Mouse (Mus musculus): ENCODE results near the gene Gdf10. TPM values are rescaled to one million over a fixed set of nuclear protein-coding genes. Genes with fewer than 3 reads are reported as not detected.
A peak's percentile ranks its signal among the peaks of the same experiment; 100 is the strongest.

Gdf10 gene
- polyA plus RNA-seq, 1 experiment, result 8.9 TPM

DNA sequence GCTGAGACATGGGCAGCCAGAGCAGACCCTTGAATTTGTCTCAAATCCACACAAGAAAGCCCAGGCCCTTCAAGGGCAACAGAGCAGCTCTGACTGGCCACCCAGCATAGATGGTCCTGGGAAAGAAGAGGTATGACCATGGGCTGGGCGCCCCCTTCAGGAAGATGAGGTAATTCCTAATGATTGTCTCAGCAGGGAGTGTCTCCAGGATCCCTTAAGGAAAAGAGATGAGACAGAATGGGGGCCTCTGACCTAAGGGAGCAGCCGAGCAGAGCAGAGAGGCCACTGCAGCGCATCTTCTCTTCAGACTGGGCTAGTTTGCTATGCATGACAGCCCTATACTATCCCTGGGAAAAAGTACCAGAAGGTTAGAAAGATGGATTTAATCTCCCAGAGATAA, 9.7 kb upstream of the Gdf10 start:
- Histone ChIP-seq H3K36me3 (ENCODE audit: control insufficient read depth, insufficient read depth, low read length) (no peaks in the 10 kb centered on the region), H3K27ac (ENCODE audit: insufficient read depth, low read depth, low read length) (no peak overlapping the region), H3K4me3 (ENCODE audit: insufficient read depth, low read depth, low read length) (no peak overlapping the region), H3K4me1 (ENCODE audit: control insufficient read depth, insufficient read depth, low read length) (no peaks in the 10 kb centered on the region), H3K27me3 (replicated peaks; ENCODE audit: control insufficient read depth, insufficient read depth, low read length) (no peaks in the 10 kb centered on the region)
- 20% methylated on average over 3 of the region's 3 CpGs for WGBS
- DNase-seq, result peak; percentile 77
- TF ChIP-seq CTCF (conservative IDR thresholded peaks at IDR 0.05; ENCODE audit: insufficient read depth, insufficient read length, low read depth, low read length), result peak; percentile 70
- no peak for TF ChIP-seq POLR2A (IDR thresholded peaks at IDR 0.05; ENCODE audit: low read depth, low read length)

GRCm38 (mm10) chr14:33914206-33914605, 9.2 kb upstream of the Gdf10 start:
- TF ChIP-seq CTCF (conservative IDR thresholded peaks at IDR 0.05; ENCODE audit: insufficient read depth, insufficient read length, low read depth, low read length), result no peak
- TF ChIP-seq POLR2A (IDR thresholded peaks at IDR 0.05; ENCODE audit: low read depth, low read length), result no peak
- H3K27ac ChIP-seq (ENCODE audit: insufficient read depth, low read depth, low read length), result no peak overlapping the region
- H3K4me3 ChIP-seq (ENCODE audit: insufficient read depth, low read depth, low read length), result no peak overlapping the region
- no peaks in the 10 kb centered on the region for H3K27me3 ChIP-seq (replicated peaks; ENCODE audit: control insufficient read depth, insufficient read depth, low read length)
- H3K36me3 ChIP-seq (ENCODE audit: control insufficient read depth, insufficient read depth, low read length), result no peaks in the 10 kb centered on the region
- no peaks in the 10 kb centered on the region for H3K4me1 ChIP-seq (ENCODE audit: control insufficient read depth, insufficient read depth, low read length)
- 91% methylated on average over 9 of the region's 9 CpGs for WGBS
- DNase-seq, result no peak

DNA sequence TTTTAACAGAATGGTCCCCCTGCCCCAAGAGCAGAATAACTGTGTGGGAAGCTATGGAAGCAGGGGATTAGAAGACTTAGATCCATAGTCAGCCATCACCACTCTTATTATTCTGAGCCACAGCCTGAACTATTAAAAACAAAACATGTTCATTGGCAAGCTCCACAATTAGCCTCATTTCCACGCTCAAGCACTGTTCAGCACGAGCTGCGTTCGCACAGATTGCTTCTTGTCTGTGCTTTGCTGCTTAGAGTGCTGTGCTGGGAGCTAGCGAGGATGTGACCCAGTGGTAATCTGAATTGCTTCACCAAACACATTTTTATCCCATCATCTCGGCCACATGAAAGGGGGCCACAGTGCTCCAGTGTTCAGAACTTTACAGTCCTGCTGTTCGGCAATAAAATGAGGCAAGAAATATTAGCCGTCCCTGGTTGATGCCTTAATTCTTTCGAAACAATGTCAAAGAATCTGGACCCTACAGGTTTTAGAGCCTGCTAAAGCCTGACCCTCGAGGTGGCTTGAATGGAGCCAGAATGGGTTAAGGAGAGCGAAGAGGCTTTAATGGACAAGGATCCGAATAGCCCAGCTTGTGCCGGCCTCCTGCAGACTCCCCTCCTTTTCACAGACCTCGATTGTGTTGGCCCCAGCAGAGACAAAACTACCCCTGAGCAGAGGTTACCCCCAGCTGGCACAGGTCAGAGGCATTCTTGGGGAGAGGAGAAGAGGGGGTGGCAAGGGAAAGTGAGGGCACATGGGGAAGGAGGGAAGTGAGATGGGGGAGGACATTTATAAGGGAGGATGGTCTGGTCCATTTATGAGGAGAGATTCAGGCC, 2.4 kb upstream of the Gdf10 start:
- 56% methylated on average over 14 of the region's 14 CpGs for WGBS
- no peak overlapping the region for H3K4me3 ChIP-seq (ENCODE audit: insufficient read depth, low read depth, low read length)
- no peaks in the 10 kb centered on the region for H3K27me3 ChIP-seq (replicated peaks; ENCODE audit: control insufficient read depth, insufficient read depth, low read length)

DNA sequence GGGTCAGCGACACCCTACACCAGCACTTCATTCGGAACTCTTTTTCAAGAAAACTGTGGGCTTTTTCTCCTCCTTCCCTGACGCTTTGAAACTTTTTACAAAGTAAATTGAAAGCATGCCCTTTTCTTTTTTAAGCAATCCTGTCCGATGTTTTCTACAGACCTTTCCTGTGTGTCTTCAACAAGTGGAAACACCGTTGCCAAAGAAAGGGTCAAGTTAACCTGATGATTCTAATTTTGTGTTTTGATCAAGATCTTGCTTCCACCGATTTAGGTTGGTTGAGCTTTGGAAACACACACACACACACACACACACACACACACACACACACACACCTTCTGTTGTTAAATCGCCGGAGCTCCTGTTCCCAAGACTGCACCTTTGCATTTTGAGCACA, 618 bp upstream of the Gdf10 start:
- no peak overlapping the region for H3K27ac ChIP-seq (ENCODE audit: insufficient read depth, low read depth, low read length)
- 20% methylated on average over 8 of the region's 8 CpGs for WGBS
- H3K27me3 ChIP-seq (replicated peaks; ENCODE audit: control insufficient read depth, insufficient read depth, low read length), result no peaks in the 10 kb centered on the region
- no peak for TF ChIP-seq CTCF (conservative IDR thresholded peaks at IDR 0.05; ENCODE audit: insufficient read depth, insufficient read length, low read depth, low read length)
- no peak for TF ChIP-seq POLR2A (IDR thresholded peaks at IDR 0.05; ENCODE audit: low read depth, low read length)
- no peaks in the 10 kb centered on the region for H3K4me1 ChIP-seq (ENCODE audit: control insufficient read depth, insufficient read depth, low read length)
- DNase-seq, result no peak
- no peaks in the 10 kb centered on the region for H3K36me3 ChIP-seq (ENCODE audit: control insufficient read depth, insufficient read depth, low read length)
- H3K4me3 ChIP-seq (ENCODE audit: insufficient read depth, low read depth, low read length), result 0 out of 2 replicates have a peak overlapping the region, but pooled peaks have one; percentile 59

More for the DNA sequence above, 2.4 kb upstream of the Gdf10 start:
- TF ChIP-seq POLR2A (IDR thresholded peaks at IDR 0.05; ENCODE audit: low read depth, low read length), result no peak
- no peak for TF ChIP-seq CTCF (conservative IDR thresholded peaks at IDR 0.05; ENCODE audit: insufficient read depth, insufficient read length, low read depth, low read length)
- no peaks in the 10 kb centered on the region for H3K36me3 ChIP-seq (ENCODE audit: control insufficient read depth, insufficient read depth, low read length)
- H3K4me1 ChIP-seq (ENCODE audit: control insufficient read depth, insufficient read depth, low read length), result no peaks in the 10 kb centered on the region
- DNase-seq, result no peak
- H3K27ac ChIP-seq (ENCODE audit: insufficient read depth, low read depth, low read length), result no peak overlapping the region

GRCm38 (mm10) chr14:33931853-33932252, 8.5 kb downstream of the Gdf10 start:
- Histone ChIP-seq H3K36me3 (ENCODE audit: control insufficient read depth, insufficient read depth, low read length) (no peaks in the 10 kb centered on the region), H3K4me1 (ENCODE audit: control insufficient read depth, insufficient read depth, low read length) (no peaks in the 10 kb centered on the region), H3K4me3 (ENCODE audit: insufficient read depth, low read depth, low read length) (no peak overlapping the region), H3K27ac (ENCODE audit: insufficient read depth, low read depth, low read length) (no peak overlapping the region), H3K27me3 (replicated peaks; ENCODE audit: control insufficient read depth, insufficient read depth, low read length) (no peaks in the 10 kb centered on the region)
- 54% methylated on average over 17 of the region's 17 CpGs for WGBS
- no peak for DNase-seq
- TF ChIP-seq CTCF (conservative IDR thresholded peaks at IDR 0.05; ENCODE audit: insufficient read depth, insufficient read length, low read depth, low read length) (no peak), POLR2A (IDR thresholded peaks at IDR 0.05; ENCODE audit: low read depth, low read length) (no peak)

DNA sequence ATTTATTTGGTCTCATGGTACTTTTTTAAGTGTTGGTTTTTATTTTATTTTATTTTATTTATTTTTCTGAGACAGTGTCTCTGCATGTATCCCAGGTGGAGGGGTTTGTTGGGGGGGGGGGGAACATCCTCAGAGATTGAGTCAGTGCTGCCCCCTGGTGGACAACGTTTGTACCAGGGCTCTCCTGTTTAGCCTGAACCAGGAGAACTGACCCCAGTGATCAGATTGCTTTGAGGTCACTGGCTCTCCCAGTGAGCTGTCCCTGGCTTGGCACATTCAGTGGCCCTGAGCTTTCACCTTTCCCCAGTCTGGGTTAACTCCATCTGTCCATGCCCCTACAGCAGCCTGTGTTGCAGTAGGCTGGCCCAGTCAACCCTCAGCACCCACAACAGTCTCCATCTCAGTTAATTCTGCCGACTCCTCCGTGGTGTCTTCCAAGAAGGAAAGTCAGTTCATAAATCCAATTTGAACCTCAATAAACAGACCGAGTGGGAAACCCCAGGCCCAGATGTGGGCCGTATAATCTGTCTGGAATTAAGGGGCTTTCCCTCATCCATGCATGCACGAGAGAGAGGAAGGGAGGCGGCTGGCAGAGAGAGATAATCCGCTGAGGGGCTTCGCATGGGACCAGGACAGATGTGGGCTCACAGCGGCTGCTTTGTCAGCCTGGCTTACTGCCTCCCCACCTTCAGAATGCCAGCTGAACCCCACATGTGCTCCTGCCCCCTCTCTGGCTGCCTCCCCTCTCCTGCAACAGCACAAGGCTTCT, 9.7 kb downstream of the Gdf10 start:
- DNase-seq, result peak; percentile 69
- Histone ChIP-seq H3K36me3 (ENCODE audit: control insufficient read depth, insufficient read depth, low read length) (no peaks in the 10 kb centered on the region), H3K27me3 (replicated peaks; ENCODE audit: control insufficient read depth, insufficient read depth, low read length) (no peaks in the 10 kb centered on the region), H3K27ac (ENCODE audit: insufficient read depth, low read depth, low read length) (no peak overlapping the region), H3K4me1 (ENCODE audit: control insufficient read depth, insufficient read depth, low read length) (no peaks in the 10 kb centered on the region), H3K4me3 (ENCODE audit: insufficient read depth, low read depth, low read length) (no peak overlapping the region)
- peak; percentile 50 for TF ChIP-seq CTCF (conservative IDR thresholded peaks at IDR 0.05; ENCODE audit: insufficient read depth, insufficient read length, low read depth, low read length)
- TF ChIP-seq POLR2A (IDR thresholded peaks at IDR 0.05; ENCODE audit: low read depth, low read length), result no peak
- 54% methylated on average over 10 of the region's 10 CpGs for WGBS

DNA sequence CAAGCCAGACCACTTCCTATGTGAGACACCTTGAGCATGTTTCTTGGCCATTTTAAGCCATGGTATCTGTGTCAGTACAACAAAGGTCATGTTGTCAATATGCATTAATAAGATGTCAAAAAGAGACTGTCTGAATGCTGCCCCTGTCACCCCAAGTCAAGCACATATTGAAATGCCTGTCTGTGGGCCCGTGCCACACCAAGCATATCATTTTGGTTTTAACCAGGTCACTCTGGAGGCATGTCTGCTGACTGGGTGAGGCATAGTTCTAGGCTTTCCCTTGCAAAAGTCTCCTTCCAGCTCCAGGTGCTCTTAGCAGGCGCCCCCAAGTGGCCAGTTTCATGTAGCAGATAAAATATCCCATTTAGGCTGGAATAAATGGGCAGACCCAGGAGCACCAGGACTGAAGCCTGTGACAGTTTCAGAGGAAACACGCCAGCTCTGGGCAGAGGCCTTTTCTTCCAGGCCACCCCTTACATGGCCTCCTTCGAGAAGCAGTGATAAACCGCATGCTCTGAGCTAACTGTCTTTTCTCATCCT, 10.5 kb downstream of the Gdf10 start:
- peak; percentile 61 for DNase-seq
- TF ChIP-seq CTCF (conservative IDR thresholded peaks at IDR 0.05; ENCODE audit: insufficient read depth, insufficient read length, low read depth, low read length) (peak; percentile 48), POLR2A (IDR thresholded peaks at IDR 0.05; ENCODE audit: low read depth, low read length) (no peak)
- WGBS, result 45% methylated on average over 5 of the region's 5 CpGs
- no peaks in the 10 kb centered on the region for H3K36me3 ChIP-seq (ENCODE audit: control insufficient read depth, insufficient read depth, low read length)
- H3K27ac ChIP-seq (ENCODE audit: insufficient read depth, low read depth, low read length), result no peak overlapping the region
- no peaks in the 10 kb centered on the region for H3K4me1 ChIP-seq (ENCODE audit: control insufficient read depth, insufficient read depth, low read length)
- no peaks in the 10 kb centered on the region for H3K27me3 ChIP-seq (replicated peaks; ENCODE audit: control insufficient read depth, insufficient read depth, low read length)
- H3K4me3 ChIP-seq (ENCODE audit: insufficient read depth, low read depth, low read length), result no peak overlapping the region
